Mouse (Mus musculus) hindbrain, embryonic 15.5 days (tissue): ENCODE results near the gene Gm20458. TPM values are rescaled to one million over a fixed set of nuclear protein-coding genes. Genes with fewer than 3 reads are reported as not detected.
A peak's percentile ranks its signal among the peaks of the same experiment; 100 is the strongest.

ENCODE experiments used
- ATAC-seq: fragments of 200-750 bp; cut with Nextera tagmentation; 2 replicates; pipeline ENCODE4 v1.8.0; 2017; ENCODE audit warnings: low read depth, moderate number of reproducible peaks, moderate TSS enrichment; ENCODE audit not compliant: low FRiP score
- H3K27ac ChIP-seq: fragments of 300-500 bp; sonication (generic); replicated peaks from 2 replicates; pipeline ENCODE4 v1.5.1; 2015; ENCODE audit warnings: mild to moderate bottlenecking, inconsistent platforms
- H3K27me3 ChIP-seq: fragments of 300-500 bp; sonication (generic); 2 replicates; pipeline ENCODE4 v1.6.1; 2015; ENCODE audit warnings: control low read depth, inconsistent platforms
- H3K36me3 ChIP-seq: fragments of 300-500 bp; sonication (generic); 2 replicates; pipeline ENCODE4 v1.6.1; 2015; ENCODE audit warnings: control low read depth, inconsistent platforms
- H3K4me1 ChIP-seq: fragments of 300-500 bp; sonication (generic); replicated peaks from 2 replicates; pipeline ENCODE4 v1.6.1; 2015; ENCODE audit warnings: control low read depth, inconsistent platforms
- H3K4me2 ChIP-seq: fragments of 300-500 bp; sonication (generic); 2 replicates; pipeline ENCODE4 v1.6.1; 2015; ENCODE audit warnings: moderate library complexity, mild to moderate bottlenecking, inconsistent platforms
- H3K4me3 ChIP-seq: fragments of 300-500 bp; sonication (generic); 2 replicates; pipeline ENCODE4 v1.5.1; 2015; ENCODE audit warnings: mild to moderate bottlenecking, inconsistent platforms
- H3K9ac ChIP-seq: fragments of 300-500 bp; sonication (generic); 2 replicates; pipeline ENCODE4 v1.6.1; 2015; ENCODE audit warnings: inconsistent platforms
- H3K9me3 ChIP-seq: fragments of 300-500 bp; sonication (generic); 2 replicates; pipeline ENCODE4 v1.6.1; 2016; ENCODE audit warnings: control low read depth, inconsistent platforms
- WGBS: fragments of 180-500 bp; shearing (Covaris S2); methylation state at CpG from one replicate; pipeline ENCODE4 v1.1.7; 2015; 5-methylcytosine and 5-hydroxymethylcytosine counted together
- polyA plus RNA-seq: library from polyadenylated mRNA; unstranded; fragments of >200 nt; fragmentation: Nextera tagmentation; extraction: Ambion mirVana; gene quantifications from 2 replicates; pipeline ENCODE4 v1.2.1, GENCODE M21; 2015

Gm20458 gene
- polyA plus RNA-seq, 1 experiment from 2014 or later, result 6.6 TPM

DNA sequence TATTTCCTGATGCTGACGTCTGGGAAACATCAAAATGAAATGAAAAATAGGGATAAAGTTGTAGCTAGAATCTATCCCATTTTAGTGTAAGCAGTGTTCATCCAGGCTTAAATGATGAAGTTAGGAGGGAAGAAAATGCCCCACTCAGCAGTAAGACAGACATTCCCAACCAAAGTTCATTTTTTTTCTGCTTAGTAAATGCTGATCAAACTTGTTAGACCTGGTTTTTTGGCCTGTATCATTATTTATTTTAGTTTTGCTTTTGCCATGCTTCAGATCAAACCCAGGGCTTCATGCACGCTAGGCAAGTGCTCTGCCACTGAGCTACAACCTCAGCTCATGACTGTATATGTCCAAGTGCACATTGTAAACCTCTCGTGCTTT lies 14.7 kb upstream of the Gm20458 start:
- H3K27ac ChIP-seq, result no peak overlapping the region
- peaks cover 8% of the 10 kb centered on the region for H3K27me3 ChIP-seq
- 85% methylated on average over 3 of the region's 3 CpGs for WGBS
- no peak for ATAC-seq
- H3K4me2 ChIP-seq, result no peak overlapping the region
- H3K9ac ChIP-seq, result no peak overlapping the region
- peaks cover 17% of the 10 kb centered on the region for H3K4me1 ChIP-seq
- H3K4me3 ChIP-seq, result no peak overlapping the region
- no peaks in the 10 kb centered on the region for H3K9me3 ChIP-seq
- no peaks in the 10 kb centered on the region for H3K36me3 ChIP-seq

DNA sequence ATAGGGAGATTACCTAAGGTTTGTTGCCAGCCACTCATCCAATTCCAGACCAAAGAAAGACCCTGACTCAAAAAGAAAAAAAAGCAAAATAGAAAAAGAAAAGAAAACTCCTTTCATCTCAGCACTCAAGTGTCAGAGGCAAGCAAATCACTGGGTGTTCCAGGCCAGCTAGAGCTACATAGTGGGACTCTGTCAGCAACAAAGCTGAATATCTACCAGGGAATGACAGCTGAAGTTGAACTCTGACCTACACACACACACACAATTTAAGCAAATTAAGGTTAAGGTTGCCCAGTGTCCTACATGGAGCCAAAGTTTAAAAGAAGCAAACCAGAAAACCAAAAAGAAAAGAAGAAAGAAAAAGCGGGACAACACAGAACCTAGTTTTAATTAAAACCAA lies 12.6 kb upstream of the Gm20458 start:
- H3K4me3 ChIP-seq, result no peak overlapping the region
- no peaks in the 10 kb centered on the region for H3K27me3 ChIP-seq
- 82% methylated on average over 1 of the region's 1 CpGs for WGBS
- H3K27ac ChIP-seq, result no peak overlapping the region
- no peaks in the 10 kb centered on the region for H3K9me3 ChIP-seq
- no peak overlapping the region for H3K9ac ChIP-seq
- no peak overlapping the region for H3K4me2 ChIP-seq
- H3K36me3 ChIP-seq, result no peaks in the 10 kb centered on the region
- H3K4me1 ChIP-seq, result peaks cover 5% of the 10 kb centered on the region
- no peak for ATAC-seq

DNA sequence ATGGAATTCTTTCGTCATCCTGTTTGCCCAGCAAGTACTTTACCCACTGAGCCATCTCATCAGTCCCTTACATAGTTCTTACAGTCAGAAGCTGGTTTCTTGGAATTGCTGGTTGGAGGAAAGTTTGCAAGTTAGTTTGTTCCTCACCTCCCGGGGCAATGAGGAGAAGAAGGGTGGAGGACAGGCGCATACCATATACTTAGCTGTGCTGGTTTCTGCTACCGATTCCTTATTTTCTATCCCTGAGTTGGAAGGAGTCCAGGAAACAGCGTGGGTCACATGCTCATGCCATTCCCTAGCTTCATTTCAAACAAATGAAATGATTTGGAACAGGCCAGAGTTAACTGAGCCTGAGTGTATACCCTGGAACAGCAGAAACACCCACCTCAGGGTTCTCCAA lies 11.8 kb upstream of the Gm20458 start:
- no peaks in the 10 kb centered on the region for H3K27me3 ChIP-seq
- no peak overlapping the region for H3K9ac ChIP-seq
- H3K4me2 ChIP-seq, result no peak overlapping the region
- WGBS, result 85% methylated on average over 5 of the region's 5 CpGs
- H3K27ac ChIP-seq, result no peak overlapping the region
- no peak for ATAC-seq
- no peaks in the 10 kb centered on the region for H3K4me1 ChIP-seq
- H3K4me3 ChIP-seq, result no peak overlapping the region
- H3K36me3 ChIP-seq, result no peaks in the 10 kb centered on the region
- no peaks in the 10 kb centered on the region for H3K9me3 ChIP-seq

DNA sequence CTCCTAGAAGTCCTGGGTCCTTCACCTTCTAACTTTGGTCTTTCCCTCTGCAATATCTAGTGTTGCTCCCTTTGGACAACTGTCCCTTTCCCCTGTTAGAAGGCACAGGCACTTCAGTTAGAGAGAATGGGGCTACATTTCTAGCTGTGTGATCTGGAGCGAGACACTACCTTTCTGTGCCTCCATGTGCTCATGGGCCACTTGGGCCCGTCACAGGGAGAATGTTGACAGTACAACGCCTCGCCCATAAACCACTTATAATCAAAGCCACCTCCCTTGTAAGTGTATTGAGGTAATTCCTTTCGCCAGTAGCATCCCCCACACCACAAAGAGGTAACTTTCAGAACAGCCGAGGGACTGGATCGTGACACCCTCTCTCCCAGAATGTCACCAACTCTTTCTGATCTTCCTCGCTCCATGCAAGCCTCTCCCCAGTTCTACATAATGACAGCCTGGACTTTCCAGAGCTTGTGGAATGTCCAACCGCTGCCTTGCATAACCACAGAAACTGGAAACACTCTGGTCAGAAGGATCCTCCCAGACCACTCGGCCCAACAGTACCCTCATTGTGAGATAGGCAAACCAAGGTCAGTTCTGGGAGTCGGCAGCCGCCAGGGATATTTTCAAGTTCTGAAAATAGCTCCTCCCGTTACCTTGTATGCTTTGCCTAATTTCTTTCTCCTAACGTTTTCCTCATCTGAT lies 11.3 kb upstream of the Gm20458 start:
- no peaks in the 10 kb centered on the region for H3K9me3 ChIP-seq
- no peak overlapping the region for H3K4me2 ChIP-seq
- no peaks in the 10 kb centered on the region for H3K27me3 ChIP-seq
- H3K27ac ChIP-seq, result no peak overlapping the region
- H3K9ac ChIP-seq, result no peak overlapping the region
- no peak overlapping the region for H3K4me3 ChIP-seq
- no peaks in the 10 kb centered on the region for H3K36me3 ChIP-seq
- no peaks in the 10 kb centered on the region for H3K4me1 ChIP-seq
- WGBS, result 94% methylated on average over 14 of the region's 14 CpGs
- ATAC-seq, result no peak

DNA sequence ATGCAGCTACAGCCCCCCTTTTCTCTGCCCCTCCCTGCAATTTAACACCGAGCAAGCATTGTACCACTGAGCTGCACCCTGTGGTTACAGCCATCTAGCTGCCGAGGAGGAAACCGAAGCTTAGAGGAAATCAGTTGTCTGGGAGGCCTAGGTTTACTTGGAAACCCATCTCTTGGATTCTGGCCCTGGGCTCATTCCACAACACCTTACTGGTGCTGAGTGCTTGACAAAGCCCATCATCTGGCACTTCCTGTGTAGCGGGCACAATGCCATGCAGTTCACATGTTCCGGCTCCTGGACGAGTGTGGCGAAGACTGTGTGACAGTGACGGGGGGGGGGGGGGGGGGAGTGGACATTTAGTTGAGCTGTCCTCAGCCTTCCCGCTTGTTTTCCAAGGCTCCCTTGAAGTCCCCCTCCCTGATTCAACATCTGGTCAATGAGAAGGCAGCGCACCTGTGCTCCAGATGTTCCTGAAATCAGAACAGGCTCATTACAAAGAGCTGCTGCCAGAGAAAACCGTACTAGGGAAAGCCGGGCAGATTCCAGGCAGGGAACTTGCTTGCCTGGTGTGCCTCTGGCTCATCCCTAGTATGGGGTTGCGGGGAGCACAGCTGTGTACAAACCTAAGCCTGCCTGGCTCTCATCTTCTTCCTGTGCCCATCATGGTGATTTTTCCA lies 8.6 kb upstream of the Gm20458 start:
- Histone ChIP-seq H3K27ac (no peak overlapping the region), H3K9ac (no peak overlapping the region), H3K27me3 (no peaks in the 10 kb centered on the region), H3K4me3 (no peak overlapping the region), H3K9me3 (no peaks in the 10 kb centered on the region), H3K4me2 (no peak overlapping the region), H3K36me3 (no peaks in the 10 kb centered on the region), H3K4me1 (no peaks in the 10 kb centered on the region)
- ATAC-seq, result no peak
- 53% methylated on average over 13 of the region's 13 CpGs for WGBS

DNA sequence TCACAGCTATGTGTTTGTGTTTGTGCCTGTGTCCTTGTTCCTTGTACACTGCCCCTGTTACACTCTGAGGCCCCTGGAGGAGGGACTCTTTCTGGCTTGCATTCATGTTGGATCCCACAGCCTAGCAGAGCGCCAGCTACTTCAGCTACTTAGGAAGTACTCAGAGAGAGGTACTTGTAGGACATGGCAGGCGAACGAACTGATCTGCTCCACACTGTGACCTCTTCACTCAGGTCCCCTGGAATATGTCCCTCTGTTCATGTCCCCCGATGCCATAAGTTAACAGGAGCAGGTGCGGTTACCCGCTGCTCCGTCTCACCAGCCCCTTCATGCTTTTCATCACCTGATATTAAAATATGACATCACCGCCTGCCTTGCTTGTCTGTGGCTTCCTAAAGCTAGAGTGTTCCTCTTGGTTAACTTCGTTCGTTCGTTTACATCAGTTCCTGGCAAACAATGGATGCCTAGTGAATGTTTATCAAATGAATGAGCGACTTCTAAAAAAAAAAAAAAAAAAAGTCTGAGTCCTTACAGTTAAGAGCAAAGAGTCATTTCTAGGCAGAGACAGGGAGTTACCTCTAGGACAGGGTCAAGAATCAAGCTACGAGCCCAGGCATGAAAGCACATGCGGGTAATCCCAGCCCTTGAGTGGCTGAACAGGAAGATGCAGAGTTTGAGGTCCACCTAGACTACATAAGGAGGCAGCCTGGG lies 7.6 kb upstream of the Gm20458 start:
- 85% methylated on average over 14 of the region's 14 CpGs for WGBS
- no peaks in the 10 kb centered on the region for H3K4me1 ChIP-seq
- H3K27me3 ChIP-seq, result no peaks in the 10 kb centered on the region
- no peak overlapping the region for H3K27ac ChIP-seq
- no peak overlapping the region for H3K4me3 ChIP-seq
- no peaks in the 10 kb centered on the region for H3K9me3 ChIP-seq
- H3K4me2 ChIP-seq, result no peak overlapping the region
- no peaks in the 10 kb centered on the region for H3K36me3 ChIP-seq
- H3K9ac ChIP-seq, result no peak overlapping the region
- no peak for ATAC-seq

DNA sequence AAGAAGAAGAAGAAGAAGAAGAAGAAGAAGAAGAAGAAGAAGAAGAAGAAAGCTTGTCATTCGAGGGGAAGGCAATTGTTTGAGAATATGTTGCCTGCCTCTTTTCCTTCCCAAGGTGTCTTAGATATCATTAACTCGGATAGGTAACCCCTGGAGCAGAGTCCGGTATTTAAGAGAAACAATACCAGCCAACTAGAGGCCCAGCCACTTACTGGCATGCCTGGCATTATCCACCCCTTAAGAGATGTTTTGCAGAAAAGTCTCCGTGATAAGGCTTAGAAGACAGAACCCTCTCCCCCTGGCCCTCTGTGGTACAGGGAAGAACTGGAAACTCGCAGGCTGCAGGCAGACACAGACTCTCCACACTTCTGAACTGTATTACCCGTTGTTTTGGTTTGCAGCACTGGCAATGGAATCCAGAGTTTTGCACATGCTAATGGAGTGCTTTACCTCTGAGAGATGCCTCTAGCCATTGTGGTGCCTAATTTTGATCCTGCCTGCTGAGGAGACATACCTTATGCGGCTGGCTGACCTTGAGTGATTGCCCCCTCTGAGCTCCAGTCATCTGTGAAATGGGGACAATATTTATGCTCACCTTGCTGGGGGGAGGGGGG lies 6.8 kb upstream of the Gm20458 start:
- no peak overlapping the region for H3K4me3 ChIP-seq
- H3K9me3 ChIP-seq, result no peaks in the 10 kb centered on the region
- no peaks in the 10 kb centered on the region for H3K27me3 ChIP-seq
- no peak overlapping the region for H3K27ac ChIP-seq
- no peak overlapping the region for H3K9ac ChIP-seq
- 70% methylated on average over 7 of the region's 7 CpGs for WGBS
- H3K36me3 ChIP-seq, result no peaks in the 10 kb centered on the region
- H3K4me1 ChIP-seq, result no peaks in the 10 kb centered on the region
- no peak overlapping the region for H3K4me2 ChIP-seq
- ATAC-seq, result no peak

DNA sequence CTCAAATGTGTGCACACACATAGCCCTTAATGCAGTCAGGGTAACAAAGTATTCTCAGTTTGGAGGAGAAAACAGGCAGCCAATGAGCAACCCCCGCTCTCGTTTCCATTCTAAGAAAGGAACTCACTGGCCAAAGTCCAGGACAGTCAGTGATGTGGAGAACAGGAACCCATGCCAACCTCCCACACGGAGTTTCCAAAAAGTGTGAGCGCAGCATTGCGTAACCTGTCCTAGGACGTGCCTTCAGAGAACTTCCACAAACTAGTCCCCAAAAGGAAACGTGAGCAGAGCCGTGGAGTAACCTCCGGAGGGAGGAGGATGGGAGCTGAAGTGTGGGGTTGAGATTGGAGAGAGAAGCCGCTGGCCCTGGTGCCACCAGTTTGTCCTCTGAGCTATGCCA lies 5.9 kb upstream of the Gm20458 start:
- 79% methylated on average over 10 of the region's 10 CpGs for WGBS
- no peak for ATAC-seq
- Histone ChIP-seq H3K36me3 (no peaks in the 10 kb centered on the region), H3K4me2 (no peak overlapping the region), H3K4me1 (no peaks in the 10 kb centered on the region), H3K27me3 (no peaks in the 10 kb centered on the region), H3K27ac (no peak overlapping the region), H3K4me3 (no peak overlapping the region), H3K9me3 (no peaks in the 10 kb centered on the region), H3K9ac (no peak overlapping the region)

DNA sequence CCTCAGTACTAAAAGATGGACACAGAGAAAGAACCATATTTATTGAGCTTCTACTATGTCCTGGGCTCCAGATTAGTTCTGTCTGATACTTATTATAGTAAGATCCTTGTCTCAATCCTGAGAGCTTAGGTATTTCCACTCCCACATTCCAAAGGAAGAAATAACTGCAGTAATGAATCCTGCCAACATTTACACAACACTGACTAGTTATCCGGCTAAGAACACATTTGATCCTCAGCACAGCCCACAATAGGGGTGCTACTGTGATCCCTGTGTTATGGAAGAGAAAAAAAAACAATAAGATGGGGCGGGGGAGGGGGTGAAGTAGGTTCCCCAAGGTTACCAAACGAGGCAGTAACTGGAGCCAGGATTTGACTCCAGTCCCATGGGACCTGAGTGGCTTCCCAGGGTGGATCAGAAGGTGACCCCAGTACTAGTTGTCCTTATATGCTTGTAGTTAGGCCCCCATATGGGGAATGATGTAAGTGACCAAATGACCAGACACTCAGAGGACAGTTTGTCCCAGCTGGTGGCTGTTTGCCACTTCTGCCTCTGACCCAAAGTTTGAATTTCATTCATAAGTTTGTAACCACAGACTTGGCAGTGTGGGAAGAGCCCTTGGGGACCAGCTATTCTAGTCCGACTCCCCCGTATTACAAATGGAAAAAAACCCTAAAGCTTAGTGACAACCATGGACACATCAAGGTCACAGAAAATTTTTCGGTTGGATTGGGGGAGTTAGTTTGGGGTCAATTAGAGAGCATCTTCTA lies 5.2 kb upstream of the Gm20458 start:
- Histone ChIP-seq H3K27ac (no peak overlapping the region), H3K9ac (no peak overlapping the region), H3K36me3 (no peaks in the 10 kb centered on the region), H3K27me3 (no peaks in the 10 kb centered on the region), H3K9me3 (no peaks in the 10 kb centered on the region), H3K4me2 (no peak overlapping the region), H3K4me1 (no peaks in the 10 kb centered on the region), H3K4me3 (no peak overlapping the region)
- no peak for ATAC-seq
- WGBS, result 75% methylated on average over 6 of the region's 6 CpGs

DNA sequence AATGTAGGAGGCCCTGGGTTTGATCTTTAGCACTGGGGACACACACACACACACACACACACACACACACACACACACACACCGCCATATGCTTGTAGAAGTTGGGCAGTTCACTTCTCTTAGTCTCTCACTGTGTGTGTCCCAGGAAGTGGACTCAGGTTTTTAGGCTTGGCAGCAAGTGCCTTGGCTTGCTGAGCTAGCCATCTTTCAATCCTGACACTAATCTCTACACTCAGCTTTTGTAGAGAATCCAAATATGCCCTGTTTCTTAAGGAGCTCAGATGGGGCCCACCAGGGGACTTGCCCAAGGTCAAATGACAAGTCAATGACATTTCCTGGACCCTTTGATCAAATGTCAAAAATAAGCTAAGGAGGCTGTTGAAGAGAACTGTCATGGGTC lies 4.4 kb upstream of the Gm20458 start:
- Histone ChIP-seq H3K4me3 (no peak overlapping the region), H3K4me2 (peak overlapping the region; percentile 25; the same call in 1 of the 2 replicates)
- 82% methylated on average over 1 of the region's 1 CpGs for WGBS

DNA sequence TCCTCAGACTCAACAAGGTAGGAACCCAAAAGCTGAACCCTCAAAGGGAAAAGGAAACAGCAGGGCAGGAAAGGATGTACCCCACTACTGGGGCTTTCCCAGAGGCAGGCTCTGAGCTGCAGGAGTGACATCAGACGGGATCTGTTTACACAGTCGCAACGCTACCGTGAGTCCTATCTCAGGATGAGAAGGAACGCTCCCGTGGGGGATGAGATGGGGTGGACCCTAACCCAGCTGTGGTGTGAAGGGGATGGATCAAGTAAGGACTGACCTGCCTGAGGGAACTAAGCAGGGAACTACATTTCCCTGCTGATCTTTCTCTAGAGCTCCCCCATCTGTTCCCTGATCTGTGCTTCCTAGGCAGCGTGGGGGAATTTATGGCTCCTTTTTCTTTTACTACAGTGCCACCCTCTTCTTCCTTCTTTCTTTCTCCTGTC lies 3.9 kb upstream of the Gm20458 start, which contains the start of gene Sys1:
Gene Sys1 (plus strand): TSS at position 101 of the 437 bp plus-strand sequence.
- 2% methylated on average over 7 of the region's 7 CpGs for WGBS
- Histone ChIP-seq H3K4me3 (0 out of 2 replicates have a peak within 1 kb of the TSS, but pooled peaks have one; percentile 10), H3K9ac (0 out of 2 replicates have a peak within 1 kb of the TSS, but pooled peaks have one; percentile 16)

More for the DNA sequence above, 4.4 kb upstream of the Gm20458 start:
- H3K27me3 ChIP-seq, result no peaks in the 10 kb centered on the region
- H3K36me3 ChIP-seq, result no peaks in the 10 kb centered on the region
- no peaks in the 10 kb centered on the region for H3K9me3 ChIP-seq
- no peaks in the 10 kb centered on the region for H3K4me1 ChIP-seq
- ATAC-seq, result no peak
- no peak overlapping the region for H3K9ac ChIP-seq
- no peak overlapping the region for H3K27ac ChIP-seq

More for the DNA sequence above, 3.9 kb upstream of the Gm20458 start, which contains the start of gene Sys1:
- Histone ChIP-seq H3K9me3 (no peaks in the 10 kb centered on the region), H3K27ac (no peak within 1 kb of the TSS), H3K36me3 (no peaks in the 10 kb centered on the region), H3K4me1 (peaks cover 3% of the 10 kb centered on the region), H3K27me3 (no peaks in the 10 kb centered on the region), H3K4me2 (peak within 1 kb of the TSS; percentile 25)
- ATAC-seq, result no peak
